25 mouse cellular contexts compared by ENCODE assay signal in genomic region chr3:45707891-45708290, GRCm38 (mm10).
DNase-seq lines count a peak whose midpoint lies in the region; ATAC-seq and TF ChIP-seq lines count a peak whose summit lies in the region.
"Had no signal": no experiment of that assay in that cellular context is flagged by ENCODE, and none has a peak within 500 bp of the region (broad histone marks: within the 10 kb centered on the region; RNA-seq: fewer than 3 reads in every experiment).

No protein-coding gene starts in this region.

- DNase-seq in embryo, embryonic 11 days, result peak; percentile 1
- no peak for DNase-seq in embryo, embryonic 10.5 days (ENCODE audit: low spot score)
- no peak for DNase-seq in midbrain, postnatal 0 days (ENCODE audit: low spot score)
- peak; percentile 58 for DNase-seq in brain, embryonic 14.5 days (ENCODE audit: low read depth)
- DNase-seq in cerebellum, adult 8-10 months, result no peak
- DNase-seq: adrenal gland, adult 8-10 months; adrenal gland, postnatal 14 days; adrenal gland, postnatal 36 days; B cell, adult 2 months; cerebellum, adult 11-12 months; cerebellum, adult 2 months; cerebellum, adult 9-11 months; cerebellum, postnatal 25 days; forebrain, postnatal 0 days had no signal

- H3K36me3 ChIP-seq in midbrain, embryonic 13.5 days, result no peaks in the 10 kb centered on the region
- H3K36me3 ChIP-seq in midbrain, postnatal 0 days (ENCODE audit: insufficient read depth, low read length), result no peaks in the 10 kb centered on the region
- H3K36me3 ChIP-seq in midbrain, embryonic 16.5 days (ENCODE audit: control insufficient read depth, insufficient read depth, low read length), result no peaks in the 10 kb centered on the region
- H3K36me3 ChIP-seq: embryonic facial prominence, embryonic 10.5 days; embryonic facial prominence, embryonic 12.5 days; forebrain, embryonic 15.5 days; G1E had no signal

- H3K4me2 ChIP-seq in midbrain, embryonic 13.5 days (replicated peaks), result no peak overlapping the region
- no peak overlapping the region for H3K4me2 ChIP-seq in midbrain, postnatal 0 days (ENCODE audit: low read depth, low read length, poor library complexity, severe bottlenecking)
- H3K4me2 ChIP-seq in midbrain, embryonic 16.5 days (ENCODE audit: low read length), result no peak overlapping the region
- H3K4me2 ChIP-seq: embryonic facial prominence, embryonic 12.5 days; forebrain, embryonic 13.5 days; forebrain, embryonic 15.5 days had no signal

- WGBS in midbrain, embryonic 13.5 days, result 18% methylated on average over 1 of the region's 1 CpGs
- 24% methylated on average over 1 of the region's 1 CpGs for WGBS in midbrain, postnatal 0 days
- 13% methylated on average over 1 of the region's 1 CpGs for WGBS in midbrain, embryonic 16.5 days

- no peak overlapping the region for H3K4me3 ChIP-seq in midbrain, embryonic 13.5 days (replicated peaks)
- no peak overlapping the region for H3K4me3 ChIP-seq in midbrain, postnatal 0 days (ENCODE audit: low read depth, low read length)
- no peak overlapping the region for H3K4me3 ChIP-seq in midbrain, embryonic 16.5 days (ENCODE audit: low read depth, low read length)
- H3K4me3 ChIP-seq: embryonic facial prominence, embryonic 10.5 days; embryonic facial prominence, embryonic 12.5 days; forebrain, embryonic 13.5 days; forebrain, embryonic 15.5 days had no signal

- no peak overlapping the region for H3K9ac ChIP-seq in midbrain, embryonic 13.5 days (replicated peaks)
- no peak overlapping the region for H3K9ac ChIP-seq in midbrain, postnatal 0 days (replicated peaks; ENCODE audit: low read length, poor library complexity, severe bottlenecking)
- H3K9ac ChIP-seq in midbrain, embryonic 16.5 days (ENCODE audit: low read depth, low read length), result no peak overlapping the region
- H3K9ac ChIP-seq: embryonic facial prominence, embryonic 12.5 days; forebrain, embryonic 13.5 days; forebrain, embryonic 15.5 days; forebrain, postnatal 0 days had no signal

- no peak for TF ChIP-seq POLR2A in brain, embryonic 14.5 days (IDR thresholded peaks at IDR 0.05; ENCODE audit: borderline replicate concordance, extremely low read depth, insufficient read depth, insufficient read length, poor library complexity, severe bottlenecking)

- no peaks in the 10 kb centered on the region for H3K27me3 ChIP-seq in midbrain, embryonic 13.5 days
- H3K27me3 ChIP-seq in midbrain, postnatal 0 days (ENCODE audit: insufficient read depth, low read length), result no peaks in the 10 kb centered on the region
- H3K27me3 ChIP-seq in midbrain, embryonic 16.5 days (ENCODE audit: control insufficient read depth, insufficient read depth, low read depth, low read length), result no peaks in the 10 kb centered on the region
- H3K27me3 ChIP-seq: CH12.LX; embryonic facial prominence, embryonic 12.5 days; forebrain, embryonic 13.5 days; forebrain, embryonic 15.5 days; Patski had no signal

- no peak for TF ChIP-seq CTCF in midbrain, postnatal 0 days (IDR thresholded peaks at IDR 0.05)
- TF ChIP-seq CTCF in brain, embryonic 14.5 days (IDR thresholded peaks at IDR 0.05; ENCODE audit: borderline replicate concordance, extremely low read depth, insufficient read depth, insufficient read length), result no peak

- no peaks in the 10 kb centered on the region for H3K4me1 ChIP-seq in midbrain, embryonic 13.5 days (replicated peaks)
- H3K4me1 ChIP-seq in midbrain, postnatal 0 days (ENCODE audit: insufficient read depth, low read length), result no peaks in the 10 kb centered on the region
- no peaks in the 10 kb centered on the region for H3K4me1 ChIP-seq in midbrain, embryonic 16.5 days (ENCODE audit: control insufficient read depth, insufficient read depth, low read length)
- H3K4me1 ChIP-seq: embryonic facial prominence, embryonic 10.5 days; embryonic facial prominence, embryonic 12.5 days; forebrain, embryonic 13.5 days; forebrain, embryonic 15.5 days had no signal

- no peak overlapping the region for H3K27ac ChIP-seq in midbrain, embryonic 13.5 days
- H3K27ac ChIP-seq in midbrain, postnatal 0 days (ENCODE audit: low read depth, low read length), result no peak overlapping the region
- H3K27ac ChIP-seq in midbrain, embryonic 16.5 days (ENCODE audit: low read length), result no peak overlapping the region
- H3K27ac ChIP-seq: embryonic facial prominence, embryonic 10.5 days; embryonic facial prominence, embryonic 12.5 days; forebrain, embryonic 13.5 days; forebrain, embryonic 15.5 days had no signal

- no peaks in the 10 kb centered on the region for H3K9me3 ChIP-seq in midbrain, embryonic 13.5 days
- H3K9me3 ChIP-seq in midbrain, postnatal 0 days (ENCODE audit: low read length), result no peaks in the 10 kb centered on the region
- no peaks in the 10 kb centered on the region for H3K9me3 ChIP-seq in midbrain, embryonic 16.5 days (replicated peaks; ENCODE audit: control insufficient read depth, low read length, poor library complexity, severe bottlenecking)
- H3K9me3 ChIP-seq: embryonic facial prominence, embryonic 10.5 days; embryonic facial prominence, embryonic 12.5 days; forebrain, embryonic 13.5 days; forebrain, embryonic 15.5 days had no signal

- peak; percentile 56; the same call in 1 of the 2 replicates for ATAC-seq in midbrain, embryonic 13.5 days
- ATAC-seq in midbrain, postnatal 0 days (ENCODE audit: low FRiP score), result no peak
- ATAC-seq in midbrain, embryonic 16.5 days, result peak; percentile 45; the same call in 1 of the 2 replicates
- ATAC-seq: activated CD4-positive, CD25-positive, alpha-beta regulatory T cell, adult 4 months; CD4-positive, CD25-positive, alpha-beta regulatory T cell, adult 4 months; forebrain, embryonic 13.5 days; forebrain, embryonic 15.5 days; forebrain, postnatal 0 days; Patski had no signal

Comparison
In these comparisons a context has a peak if more than half of its experiments do, and no peak if none do; other contexts are left out.
1. DNase-seq: peak in embryo, embryonic 11 days (single experiment) and brain, embryonic 14.5 days (single experiment); none in embryo, embryonic 10.5 days (single experiment), midbrain, postnatal 0 days (single experiment) and cerebellum, adult 8-10 months (single experiment).